Mouse (Mus musculus) thymus, adult 18-20 months (tissue): ENCODE results near the gene Cers5.
A peak's percentile ranks its signal among the peaks of the same experiment; 100 is the strongest.
"Not testable (repeated sequence)": the region's sequence is repeated elsewhere in the genome, so short reads cannot be mapped to it uniquely, and the experiment has no call there.

Experiments used
- DNase-seq, 2 experiments: peaks; one replicate each; pipeline ENCODE4 v3.0.0; 2022; ENCODE audit warnings: mixed read lengths in 2 of 2

Cers5 gene

DNA sequence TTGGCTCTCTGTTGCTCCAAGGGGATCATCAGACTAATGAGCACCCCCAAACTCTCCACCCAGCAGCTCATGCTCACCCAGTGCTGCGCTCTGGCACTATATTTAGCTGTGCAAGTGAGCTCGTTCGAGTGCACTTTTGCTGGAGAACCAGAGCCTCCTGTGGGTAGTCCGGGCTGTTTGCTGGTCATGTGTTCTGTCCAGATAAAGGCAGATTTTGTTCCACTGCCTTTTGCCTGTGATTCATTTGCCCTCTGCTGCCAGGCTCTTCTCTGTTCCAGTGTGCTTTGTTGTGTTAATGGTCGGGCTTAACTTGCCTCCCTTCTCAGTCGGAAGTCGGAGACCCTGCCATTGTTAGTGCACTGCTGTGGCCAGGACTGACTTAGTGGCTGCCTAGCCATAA, 67.8 kb downstream of the Cers5 start:
- no peak for DNase-seq

DNA sequence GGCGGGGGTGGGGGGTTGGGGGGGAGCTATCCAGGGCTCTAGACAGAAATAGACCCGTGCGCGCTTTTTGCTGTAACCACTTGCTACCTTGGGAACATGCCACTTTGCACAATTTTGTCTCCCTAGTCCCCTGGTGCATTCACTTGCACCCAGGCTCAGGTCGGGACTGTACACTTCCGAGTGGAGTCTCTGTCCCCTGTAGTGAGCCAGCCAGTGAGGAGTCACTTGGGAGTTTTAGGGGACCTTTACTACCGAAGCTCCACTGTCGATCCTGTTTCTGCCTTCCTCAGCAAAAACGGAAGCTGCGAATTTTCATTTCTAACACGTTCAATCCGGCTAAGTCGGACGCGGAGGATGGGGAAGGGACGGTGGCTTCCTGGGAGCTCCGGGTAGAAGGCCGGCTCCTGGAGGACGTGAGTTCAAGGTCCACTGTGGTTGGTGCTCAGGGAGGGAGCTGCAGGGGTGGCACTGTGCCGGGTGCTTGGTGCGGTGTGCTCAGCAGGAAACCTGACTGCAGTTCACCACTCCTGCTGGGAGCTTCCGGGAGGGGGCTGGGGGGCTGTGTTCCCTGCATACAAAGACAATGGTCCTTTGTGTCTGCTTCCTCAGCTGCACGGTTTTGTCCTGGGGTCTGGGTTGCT, 68.5 kb downstream of the Cers5 start:
- no peak for DNase-seq

DNA sequence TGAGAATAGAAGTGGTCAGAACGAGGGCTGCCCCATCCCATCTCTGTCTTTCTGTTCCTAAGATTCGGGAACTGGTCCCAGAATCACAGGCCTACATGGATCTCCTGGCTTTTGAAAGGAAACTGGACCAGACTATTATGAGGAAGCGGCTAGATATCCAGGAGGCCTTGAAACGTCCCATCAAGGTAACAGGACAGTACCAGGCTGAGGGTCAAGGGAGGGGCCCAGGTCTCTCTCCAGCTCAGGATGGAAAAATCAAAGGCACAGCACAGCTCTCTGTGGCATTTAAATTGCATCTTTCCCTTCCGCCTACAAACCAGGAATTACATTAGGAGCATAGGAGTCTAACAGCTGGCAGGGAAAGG, 69.0 kb downstream of the Cers5 start:
- no peak for DNase-seq

DNA sequence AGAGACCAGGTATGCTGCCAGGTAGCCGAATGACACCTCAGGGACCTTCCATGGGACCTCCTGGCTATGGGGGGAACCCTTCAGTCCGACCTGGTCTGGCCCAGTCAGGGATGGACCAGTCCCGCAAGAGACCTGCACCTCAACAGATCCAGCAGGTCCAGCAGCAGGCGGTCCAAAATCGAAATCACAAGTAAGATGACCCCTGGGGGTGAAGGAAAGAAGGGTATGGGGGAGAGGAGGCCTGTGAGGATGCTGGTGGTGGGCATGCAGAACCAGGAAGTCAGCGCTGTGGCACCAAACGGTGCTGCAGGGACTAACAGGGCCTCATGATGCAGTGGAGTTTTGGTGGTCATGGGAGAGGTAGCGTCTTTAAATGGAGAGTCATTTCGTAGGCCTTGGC, 69.6 kb downstream of the Cers5 start:
- no peak for DNase-seq

DNA sequence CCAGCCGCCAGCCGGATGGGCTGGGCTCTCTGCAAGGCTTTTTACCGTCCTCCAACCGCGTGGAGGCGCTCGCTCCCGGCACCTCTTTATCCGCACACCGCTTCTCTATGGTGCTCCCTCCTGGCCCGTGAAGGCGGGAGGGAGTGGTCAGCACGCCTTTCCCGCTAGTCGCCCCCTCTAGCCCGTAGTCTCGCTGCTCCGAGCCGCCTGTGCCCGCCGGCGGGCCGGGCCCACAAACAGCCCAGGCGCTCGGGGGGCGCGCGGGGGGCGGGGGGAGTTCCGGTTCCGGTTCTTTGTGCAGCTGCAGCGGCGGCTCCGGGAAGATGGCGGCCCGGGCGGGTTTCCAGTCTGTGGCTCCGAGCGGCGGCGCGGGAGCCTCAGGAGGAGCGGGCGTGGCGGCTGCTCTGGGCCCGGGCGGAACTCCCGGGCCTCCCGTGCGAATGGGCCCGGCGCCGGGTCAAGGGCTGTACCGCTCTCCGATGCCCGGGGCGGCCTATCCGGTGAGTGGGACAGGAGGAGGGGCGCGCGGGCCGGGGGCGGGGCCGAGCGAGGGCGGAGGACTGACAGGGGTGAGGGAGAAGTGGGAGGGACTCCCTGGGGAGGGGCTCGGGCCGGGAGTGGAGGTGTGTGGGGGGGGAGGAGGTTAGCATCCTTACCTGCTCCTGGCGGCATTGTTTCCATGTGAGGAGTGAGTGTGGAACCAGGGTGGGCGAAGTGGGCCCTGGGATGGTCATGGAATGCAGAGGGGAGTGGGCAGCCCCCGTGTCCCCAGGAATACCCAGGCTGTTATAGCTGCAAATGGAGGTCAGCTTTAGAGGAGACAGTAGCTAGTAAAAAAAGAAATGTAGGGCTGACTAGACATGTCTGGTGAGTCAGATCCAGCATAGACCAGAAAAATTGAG, 70.4 kb downstream of the Cers5 start, which contains the start of gene Smarcd1:
Smarcd1 (plus strand) TSS at position 131 of the 902 bp plus-strand sequence.
- peak; percentile 81 to 85 for DNase-seq

DNA sequence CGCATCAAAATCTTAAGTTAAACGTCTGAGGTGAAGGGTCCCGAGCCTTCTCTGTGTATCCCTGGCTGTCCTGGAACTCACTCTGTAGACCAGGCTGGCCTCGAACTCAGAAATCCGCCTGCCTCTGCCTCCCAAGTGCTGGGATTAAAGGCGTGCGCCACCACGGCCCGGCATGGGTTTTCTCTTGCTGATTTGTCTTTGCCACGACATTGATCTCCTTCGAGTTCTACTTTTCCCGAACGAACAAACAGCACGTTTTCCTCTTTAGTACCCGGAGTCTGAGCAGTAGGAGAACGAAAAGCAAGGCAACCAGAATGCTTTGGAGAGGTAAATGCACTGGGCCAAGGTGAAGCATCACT, 71.1 kb downstream of the Cers5 start:
- DNase-seq, result not testable (repeated sequence)

DNA sequence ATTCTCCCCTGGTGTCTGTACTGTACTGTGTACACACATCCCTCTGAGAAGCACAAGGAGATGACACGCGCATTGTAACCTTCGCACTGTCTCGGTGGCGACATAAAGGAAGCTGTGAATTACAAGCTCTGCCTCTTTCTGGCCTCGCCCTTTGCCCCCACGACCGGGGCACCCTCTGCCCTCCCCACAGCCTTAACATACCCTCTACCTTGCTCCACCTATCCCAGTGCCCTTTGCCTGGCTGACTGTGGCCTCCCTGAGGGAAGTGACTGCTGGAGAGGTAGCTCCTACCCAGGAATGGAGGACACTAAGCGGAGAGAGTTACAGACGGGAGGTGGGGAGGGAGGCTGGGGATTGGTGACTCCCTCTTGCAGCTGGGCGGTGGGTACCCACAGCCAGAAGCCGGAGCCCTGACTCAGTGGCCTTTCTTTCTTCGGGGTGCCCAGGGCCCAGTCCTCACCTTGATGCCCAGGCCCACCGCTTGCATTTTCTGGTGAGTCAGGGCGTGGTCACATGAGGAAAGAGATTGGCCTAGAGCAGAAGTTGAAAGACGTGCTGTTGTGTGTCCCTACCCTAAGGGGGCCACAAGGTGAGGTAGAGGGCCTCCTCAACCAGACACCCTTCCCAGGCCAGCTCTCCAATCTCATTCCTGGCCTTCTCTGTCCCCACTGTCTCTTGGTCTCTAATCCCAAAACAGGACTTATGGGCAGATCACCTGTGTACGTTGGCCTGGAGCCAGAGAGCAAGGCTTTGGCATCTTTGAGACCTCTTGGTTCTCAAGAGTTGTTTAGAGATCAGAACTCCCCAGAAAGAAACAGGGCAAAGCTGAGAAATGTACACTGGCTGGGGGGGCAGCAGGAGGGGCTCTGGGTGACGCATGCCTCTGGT, 72.2 kb downstream of the Cers5 start:
- DNase-seq, result no peak

DNA sequence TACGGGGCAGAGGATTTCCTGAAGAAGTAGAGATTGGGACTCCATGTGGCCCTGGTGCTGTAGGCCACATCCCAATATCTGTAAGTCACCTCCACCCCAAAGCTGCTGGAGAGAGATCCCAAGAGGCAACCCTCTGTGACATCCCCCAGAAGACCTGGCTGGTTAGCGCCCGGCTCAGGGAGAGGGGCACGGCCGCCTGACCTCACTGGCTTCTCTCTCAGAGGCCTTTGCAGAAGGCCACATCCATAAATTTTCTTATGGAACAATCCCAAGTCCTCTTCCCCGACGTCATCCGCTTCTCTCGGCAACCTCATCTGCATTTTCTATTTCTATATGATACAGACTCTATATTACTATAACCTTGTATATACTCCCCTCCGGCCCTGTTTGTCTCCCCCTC, 73.0 kb downstream of the Cers5 start:
- DNase-seq, result no peak

DNA sequence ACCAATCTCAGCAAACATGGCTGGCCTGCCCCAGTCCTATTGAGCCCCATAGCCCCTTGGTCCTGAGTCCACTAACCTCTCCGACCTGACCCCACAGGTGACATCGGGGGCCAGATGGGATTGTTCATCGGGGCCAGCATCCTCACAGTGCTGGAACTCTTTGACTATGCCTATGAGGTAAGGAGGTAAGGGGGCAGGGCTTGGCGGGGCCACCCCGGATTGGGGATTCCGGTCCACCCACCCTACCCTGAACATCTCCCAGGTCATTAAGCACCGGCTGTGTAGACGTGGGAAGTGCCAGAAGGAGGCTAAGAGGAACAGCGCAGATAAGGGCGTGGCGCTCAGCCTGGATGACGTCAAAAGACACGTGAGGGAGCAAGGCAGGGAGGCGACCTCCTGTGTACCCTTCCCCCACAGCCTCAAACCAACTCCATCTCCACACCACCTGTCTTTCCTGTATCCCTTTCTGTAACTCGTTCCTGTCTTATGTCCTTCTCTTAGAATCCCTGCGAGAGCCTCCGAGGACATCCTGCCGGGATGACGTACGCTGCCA, 74.1 kb downstream of the Cers5 start:
- no peak for DNase-seq

DNA sequence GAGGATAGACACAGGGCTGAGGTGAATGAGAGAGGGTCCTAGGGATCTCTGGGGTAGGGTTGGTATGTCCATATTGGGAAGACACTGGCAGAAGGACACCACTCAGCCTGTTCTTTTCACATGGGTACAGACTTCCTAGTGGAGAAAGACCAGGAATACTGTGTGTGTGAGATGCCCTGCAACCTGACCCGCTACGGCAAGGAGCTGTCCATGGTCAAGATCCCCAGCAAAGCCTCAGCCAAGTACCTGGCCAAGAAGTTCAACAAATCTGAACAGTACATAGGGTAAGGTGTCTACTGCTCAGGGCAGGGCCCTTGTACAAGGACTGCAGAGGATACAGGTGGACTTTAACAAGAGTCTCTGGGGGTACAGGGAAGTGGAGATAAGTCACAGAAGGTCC, 75.4 kb downstream of the Cers5 start:
- no peak for DNase-seq

DNA sequence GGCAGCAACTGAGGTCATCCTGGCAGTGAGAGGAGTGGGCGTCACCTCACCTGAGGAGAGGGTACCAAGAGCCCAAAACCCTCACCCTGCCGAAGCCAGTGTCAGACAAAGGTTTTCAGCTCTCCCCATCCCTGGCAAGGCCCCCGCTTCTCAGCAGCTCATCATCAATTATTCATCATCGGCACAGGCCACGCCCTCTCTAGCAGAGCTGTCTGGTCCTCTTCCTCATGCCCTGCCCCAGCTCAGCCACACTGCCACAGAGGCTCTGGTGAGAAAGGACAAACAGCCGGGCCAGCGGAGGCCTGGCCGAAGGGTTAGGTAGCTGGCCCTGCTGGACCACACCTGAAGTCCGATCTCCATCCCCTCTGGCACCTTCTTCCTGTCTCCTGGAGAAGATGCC, 80.7 kb downstream of the Cers5 start:
- no peak for DNase-seq

DNA sequence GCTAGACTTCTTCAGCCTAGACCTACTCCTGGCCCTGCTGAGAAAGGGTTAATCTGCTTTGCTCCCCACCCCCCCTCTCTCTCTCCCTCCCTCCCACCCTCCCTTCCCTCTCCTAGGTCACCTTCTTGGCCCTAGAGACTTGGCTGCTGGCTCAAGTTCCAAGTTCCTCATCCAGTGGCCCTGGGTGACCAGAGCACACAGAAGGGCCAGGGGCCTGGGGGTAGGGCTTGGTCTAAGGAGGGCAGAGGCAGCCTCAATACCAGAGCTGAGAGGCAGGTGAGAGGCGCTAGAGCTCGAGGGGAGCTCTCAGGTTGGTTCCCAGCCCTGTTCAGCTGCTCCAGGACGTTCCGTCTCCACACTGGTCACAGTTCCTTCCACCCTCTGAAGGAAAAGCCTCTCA, 81.8 kb downstream of the Cers5 start:
- DNase-seq, result no peak

DNA sequence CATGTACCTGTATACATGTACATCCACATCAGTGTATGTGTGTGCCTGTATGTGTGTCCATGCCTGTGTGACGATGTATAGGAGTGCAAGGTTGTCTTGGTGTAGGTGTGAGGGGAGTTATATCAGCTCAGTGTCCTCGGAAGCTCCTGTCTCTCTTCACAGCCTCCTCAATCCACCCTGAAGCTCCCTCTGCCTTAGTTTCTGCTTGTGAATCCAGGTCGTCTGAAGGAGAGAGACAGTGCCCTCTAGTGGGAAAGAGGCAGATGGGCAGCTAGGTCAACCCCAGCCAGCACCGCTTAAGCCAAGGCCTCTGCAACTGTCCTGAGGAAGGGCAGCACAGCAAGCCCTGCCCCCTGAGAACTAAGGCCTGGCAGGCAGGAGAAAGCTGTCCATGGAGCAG, 84.0 kb downstream of the Cers5 start:
- DNase-seq, result no peak
